Mouse (Mus musculus) thymus, adult 18-20 months (tissue): ENCODE results near the gene Adamts20.

Experiments
- DNase-seq, 2 experiments: peaks; one replicate each; pipeline ENCODE4 v3.0.0; 2022; ENCODE audit warnings: mixed read lengths in 2 of 2

Adamts20 gene

GRCm38 (mm10) chr15:94246669-94247068 lies 218.5 kb downstream of the Adamts20 start:
- no peak for DNase-seq

- no peak for DNase-seq
Observed at GRCm38 (mm10) chr15:94244336-94244735, 220.9 kb downstream of the Adamts20 start.

- DNase-seq = no peak
Observed at GRCm38 (mm10) chr15:94242133-94242532, 223.1 kb downstream of the Adamts20 start.

- no peak for DNase-seq
Observed at GRCm38 (mm10) chr15:94239637-94240036, 225.6 kb downstream of the Adamts20 start.

- no peak for DNase-seq
Observed at GRCm38 (mm10) chr15:94239127-94239526, 226.1 kb downstream of the Adamts20 start.

GRCm38 (mm10) chr15:94238058-94238876 lies 227.0 kb downstream of the Adamts20 start:
- DNase-seq = no peak

- no peak for DNase-seq
Observed at GRCm38 (mm10) chr15:94236726-94237125, 228.5 kb downstream of the Adamts20 start.

- DNase-seq = no peak
Observed at GRCm38 (mm10) chr15:94236121-94236520, 229.1 kb downstream of the Adamts20 start.

- DNase-seq = peak in 1 of 2 experiments; percentile 45
Observed at GRCm38 (mm10) chr15:94235190-94235589, 230.0 kb downstream of the Adamts20 start.

GRCm38 (mm10) chr15:94231246-94231645 lies 234.0 kb downstream of the Adamts20 start:
- peak in 1 of 2 experiments; percentile 23 for DNase-seq

GRCm38 (mm10) chr15:94227388-94227787 lies 237.8 kb downstream of the Adamts20 start:
- no peak for DNase-seq

- no peak for DNase-seq
Observed at GRCm38 (mm10) chr15:94223101-94223500, 242.1 kb downstream of the Adamts20 start.

- no peak for DNase-seq
Observed at GRCm38 (mm10) chr15:94220686-94221085, 244.5 kb downstream of the Adamts20 start.
